Mouse (Mus musculus) liver, embryonic 14.5 days (tissue): ENCODE measurements around the gene Agrp.
A peak's percentile ranks its signal among the peaks of the same experiment; 100 is the strongest.

Experiments
- CTCF ChIP-seq: IDR thresholded peaks from 2 replicates; pipeline ENCODE4 v1.5.1; 2016; ENCODE audit warnings: antibody characterized with exemption, low read depth, control low read depth
- EP300 ChIP-seq: IDR thresholded peaks from 2 replicates; pipeline ENCODE4 v1.6.1; 2016; ENCODE audit warnings: antibody characterized with exemption, low read depth

DNA sequence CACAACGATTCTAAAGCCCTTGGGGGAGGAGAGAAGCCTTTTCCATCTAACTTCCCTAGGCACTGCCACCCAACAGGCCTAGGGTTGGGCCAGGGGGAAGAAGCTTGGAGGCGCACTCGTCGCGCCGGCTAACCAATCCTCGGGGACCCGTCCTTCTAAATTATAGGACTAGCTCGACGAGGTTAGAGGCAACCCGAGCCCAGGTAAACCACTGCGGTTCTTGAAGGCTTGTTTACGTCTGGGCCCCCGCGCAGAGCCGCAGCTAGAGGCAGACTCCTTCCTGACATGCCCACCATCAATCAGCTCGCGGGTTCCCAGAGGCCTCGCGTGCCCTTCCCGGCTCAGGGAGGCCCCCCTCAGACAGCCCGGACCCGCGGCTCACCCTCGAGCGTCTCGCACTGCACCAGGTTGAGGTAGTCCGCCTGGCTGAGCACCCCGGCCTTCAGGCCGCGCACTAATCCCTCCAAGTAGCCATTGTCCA is 71.8 kb downstream of the Agrp start:
- TF ChIP-seq CTCF, result 0 out of 2 replicates have a peak, but pooled peaks have one; percentile 13
- no peak for TF ChIP-seq EP300
